Mouse (Mus musculus) forebrain, embryonic 15.5 days (tissue): ENCODE results near the gene Carm1. TPM values are rescaled to one million over a fixed set of nuclear protein-coding genes. Genes with fewer than 3 reads are reported as not detected.

Experiments used
- ATAC-seq: fragments of 200-750 bp; cut with Nextera tagmentation; replicated peaks from 2 replicates; pipeline ENCODE4 v1.8.0; 2017; ENCODE audit warnings: mild to moderate bottlenecking, moderate TSS enrichment, moderate library complexity
- H3K27ac ChIP-seq: fragments of 300-500 bp; sonication (generic); replicated peaks from 2 replicates; pipeline ENCODE4 v1.5.1; 2015; ENCODE audit warnings: mild to moderate bottlenecking, inconsistent platforms
- H3K27me3 ChIP-seq: fragments of 300-500 bp; sonication (generic); 2 replicates; pipeline ENCODE4 v1.6.1; 2015; ENCODE audit warnings: inconsistent platforms
- H3K36me3 ChIP-seq: fragments of 300-500 bp; sonication (generic); 2 replicates; pipeline ENCODE4 v1.6.1; 2015; ENCODE audit warnings: mild to moderate bottlenecking, inconsistent platforms
- H3K4me1 ChIP-seq: fragments of 300-500 bp; sonication (generic); 2 replicates; pipeline ENCODE4 v1.6.1; 2015; ENCODE audit warnings: inconsistent platforms
- H3K4me2 ChIP-seq: fragments of 300-500 bp; sonication (generic); replicated peaks from 2 replicates; pipeline ENCODE4 v1.6.1; 2015; ENCODE audit warnings: mild to moderate bottlenecking, inconsistent platforms
- H3K4me3 ChIP-seq: fragments of 300-500 bp; sonication (generic); 2 replicates; pipeline ENCODE4 v1.5.1; 2015; ENCODE audit warnings: mild to moderate bottlenecking, inconsistent platforms
- H3K9ac ChIP-seq: fragments of 300-500 bp; sonication (generic); replicated peaks from 2 replicates; pipeline ENCODE4 v1.6.1; 2015; ENCODE audit warnings: mild to moderate bottlenecking, inconsistent platforms
- H3K9me3 ChIP-seq: fragments of 300-500 bp; sonication (generic); 2 replicates; pipeline ENCODE4 v1.6.1; 2016; ENCODE audit warnings: inconsistent platforms
- WGBS: fragments of 180-500 bp; shearing (Covaris S2); methylation state at CpG from one replicate; pipeline ENCODE4 v1.1.7; 2015; ENCODE audit warnings: mixed read lengths; 5-methylcytosine and 5-hydroxymethylcytosine counted together
- polyA plus RNA-seq: library from polyadenylated mRNA; unstranded; fragments of >200 nt; fragmentation: Nextera tagmentation; extraction: Ambion mirVana; gene quantifications from 2 replicates; pipeline ENCODE4 v1.2.1, GENCODE M21; 2015

Carm1 gene
- polyA plus RNA-seq, 1 experiment from 2014 or later, result 37.3 TPM

GRCm38 (mm10) chr9:21565004-21565586, 18.4 kb downstream of the Carm1 start:
- Histone ChIP-seq H3K27ac (no peak overlapping the region), H3K27me3 (no peaks in the 10 kb centered on the region)
- WGBS, result 91% methylated on average over 4 of the region's 4 CpGs

GRCm38 (mm10) chr9:21566538-21566937, 19.8 kb downstream of the Carm1 start:
- Histone ChIP-seq H3K4me2 (no peak overlapping the region), H3K4me1 (no peaks in the 10 kb centered on the region), H3K9me3 (no peaks in the 10 kb centered on the region), H3K36me3 (peaks cover 26% of the 10 kb centered on the region), H3K4me3 (no peak overlapping the region), H3K27me3 (no peaks in the 10 kb centered on the region), H3K27ac (no peak overlapping the region), H3K9ac (no peak overlapping the region)
- ATAC-seq, result no peak
- WGBS, result 96% methylated on average over 1 of the region's 1 CpGs

More at GRCm38 (mm10) chr9:21565004-21565586, 18.4 kb downstream of the Carm1 start:
- Histone ChIP-seq H3K9me3 (no peaks in the 10 kb centered on the region), H3K4me3 (no peak overlapping the region), H3K9ac (no peak overlapping the region), H3K36me3 (peaks cover 14% of the 10 kb centered on the region), H3K4me2 (no peak overlapping the region), H3K4me1 (no peaks in the 10 kb centered on the region)
- ATAC-seq, result no peak

- H3K36me3 ChIP-seq, result peaks cover 31% of the 10 kb centered on the region
- no peak overlapping the region for H3K9ac ChIP-seq
- H3K9me3 ChIP-seq, result no peaks in the 10 kb centered on the region
- no peak overlapping the region for H3K4me2 ChIP-seq
- H3K27ac ChIP-seq, result no peak overlapping the region
- H3K4me3 ChIP-seq, result no peak overlapping the region
- 90% methylated on average over 2 of the region's 2 CpGs for WGBS
- no peaks in the 10 kb centered on the region for H3K27me3 ChIP-seq
- no peaks in the 10 kb centered on the region for H3K4me1 ChIP-seq
- ATAC-seq, result no peak
Measured at GRCm38 (mm10) chr9:21567051-21567450, 20.4 kb downstream of the Carm1 start.

- H3K27ac ChIP-seq, result no peak overlapping the region
- 94% methylated on average over 8 of the region's 8 CpGs for WGBS
- H3K4me2 ChIP-seq, result no peak overlapping the region
- peaks cover 40% of the 10 kb centered on the region for H3K36me3 ChIP-seq
- H3K27me3 ChIP-seq, result no peaks in the 10 kb centered on the region
- H3K9me3 ChIP-seq, result no peaks in the 10 kb centered on the region
- ATAC-seq, result no peak
- H3K4me1 ChIP-seq, result no peaks in the 10 kb centered on the region
- H3K9ac ChIP-seq, result no peak overlapping the region
- no peak overlapping the region for H3K4me3 ChIP-seq
Measured at GRCm38 (mm10) chr9:21568657-21569255, 22.1 kb downstream of the Carm1 start.

GRCm38 (mm10) chr9:21574012-21574801, 27.5 kb downstream of the Carm1 start:
- no peak overlapping the region for H3K4me2 ChIP-seq
- H3K36me3 ChIP-seq, result peaks cover 80% of the 10 kb centered on the region
- H3K27me3 ChIP-seq, result no peaks in the 10 kb centered on the region
- 93% methylated on average over 8 of the region's 8 CpGs for WGBS
- no peak for ATAC-seq
- no peak overlapping the region for H3K27ac ChIP-seq
- no peaks in the 10 kb centered on the region for H3K9me3 ChIP-seq
- no peak overlapping the region for H3K4me3 ChIP-seq
- H3K9ac ChIP-seq, result no peak overlapping the region
- H3K4me1 ChIP-seq, result no peaks in the 10 kb centered on the region

- Histone ChIP-seq H3K4me3 (no peak overlapping the region), H3K9ac (no peak overlapping the region), H3K27ac (no peak overlapping the region), H3K9me3 (no peaks in the 10 kb centered on the region), H3K4me1 (no peaks in the 10 kb centered on the region), H3K4me2 (no peak overlapping the region), H3K27me3 (no peaks in the 10 kb centered on the region), H3K36me3 (peaks cover 82% of the 10 kb centered on the region)
- WGBS, result 94% methylated on average over 10 of the region's 10 CpGs
- no peak for ATAC-seq
Measured at GRCm38 (mm10) chr9:21575253-21575652, 28.6 kb downstream of the Carm1 start.

- Histone ChIP-seq H3K4me3 (no peak overlapping the region), H3K36me3 (peaks cover 78% of the 10 kb centered on the region), H3K9ac (no peak overlapping the region), H3K4me1 (no peaks in the 10 kb centered on the region), H3K27me3 (no peaks in the 10 kb centered on the region), H3K4me2 (no peak overlapping the region), H3K9me3 (no peaks in the 10 kb centered on the region), H3K27ac (no peak overlapping the region)
- WGBS, result 86% methylated on average over 1 of the region's 1 CpGs
- no peak for ATAC-seq
Measured at GRCm38 (mm10) chr9:21576286-21576685, 29.6 kb downstream of the Carm1 start.

- ATAC-seq, result no peak
- H3K27me3 ChIP-seq, result no peaks in the 10 kb centered on the region
- no peak overlapping the region for H3K9ac ChIP-seq
- 71% methylated on average over 3 of the region's 3 CpGs for WGBS
- H3K27ac ChIP-seq, result no peak overlapping the region
- H3K9me3 ChIP-seq, result no peaks in the 10 kb centered on the region
- H3K4me2 ChIP-seq, result no peak overlapping the region
- no peak overlapping the region for H3K4me3 ChIP-seq
- H3K36me3 ChIP-seq, result peaks cover 78% of the 10 kb centered on the region
- no peaks in the 10 kb centered on the region for H3K4me1 ChIP-seq
Measured at GRCm38 (mm10) chr9:21578226-21578625, 31.5 kb downstream of the Carm1 start.

- no peak overlapping the region for H3K9ac ChIP-seq
- H3K27me3 ChIP-seq, result no peaks in the 10 kb centered on the region
- no peak overlapping the region for H3K27ac ChIP-seq
- ATAC-seq, result no peak
- H3K9me3 ChIP-seq, result no peaks in the 10 kb centered on the region
- no peaks in the 10 kb centered on the region for H3K4me1 ChIP-seq
- WGBS, result 93% methylated on average over 1 of the region's 1 CpGs
- H3K4me2 ChIP-seq, result no peak overlapping the region
- no peak overlapping the region for H3K4me3 ChIP-seq
- H3K36me3 ChIP-seq, result peaks cover 93% of the 10 kb centered on the region
Measured at GRCm38 (mm10) chr9:21585401-21585800, 38.7 kb downstream of the Carm1 start.

GRCm38 (mm10) chr9:21587678-21588349, 41.1 kb downstream of the Carm1 start:
- Histone ChIP-seq H3K36me3 (peaks cover 74% of the 10 kb centered on the region), H3K4me1 (peaks cover 10% of the 10 kb centered on the region), H3K4me3 (no peak overlapping the region), H3K4me2 (no peak overlapping the region), H3K9me3 (no peaks in the 10 kb centered on the region), H3K9ac (no peak overlapping the region), H3K27ac (no peak overlapping the region), H3K27me3 (no peaks in the 10 kb centered on the region)
- ATAC-seq, result no peak
- WGBS, result 87% methylated on average over 23 of the region's 23 CpGs

GRCm38 (mm10) chr9:21588350-21588749, 41.7 kb downstream of the Carm1 start:
- WGBS, result 90% methylated on average over 8 of the region's 8 CpGs

GRCm38 (mm10) chr9:21589538-21589937, 42.8 kb downstream of the Carm1 start:
- H3K4me3 ChIP-seq, result no peak overlapping the region
- no peaks in the 10 kb centered on the region for H3K27me3 ChIP-seq
- peaks cover 57% of the 10 kb centered on the region for H3K36me3 ChIP-seq
- H3K9ac ChIP-seq, result no peak overlapping the region
- H3K27ac ChIP-seq, result no peak overlapping the region
- no peak for ATAC-seq
- H3K4me2 ChIP-seq, result no peak overlapping the region
- no peaks in the 10 kb centered on the region for H3K9me3 ChIP-seq
- WGBS, result 82% methylated on average over 5 of the region's 5 CpGs
- peaks cover 23% of the 10 kb centered on the region for H3K4me1 ChIP-seq

More at GRCm38 (mm10) chr9:21588350-21588749, 41.7 kb downstream of the Carm1 start:
- ATAC-seq, result no peak
- Histone ChIP-seq H3K4me2 (no peak overlapping the region), H3K9me3 (no peaks in the 10 kb centered on the region), H3K27ac (no peak overlapping the region), H3K4me3 (no peak overlapping the region), H3K36me3 (peaks cover 68% of the 10 kb centered on the region), H3K27me3 (no peaks in the 10 kb centered on the region), H3K4me1 (peaks cover 12% of the 10 kb centered on the region), H3K9ac (no peak overlapping the region)
